Mouse (Mus musculus) mouse embryonic stem cell (cell line): Measurements from ENCODE around the gene Icmt.

ENCODE experiments used
- in situ Hi-C, 2 experiments: fragments of 300-500 bp; cut with MboI; formaldehyde crosslinking; loops; 1 replicate in 1 of 2; 3 replicates in 1 of 2; pipeline ENCODE4 v1.14.3; 2019 to 2020; ENCODE audit warnings: low sequenced_read_pairs in 2 of 2, low pct_unique_long_range_greater_than_20kb in 1 of 2, mixed read lengths in 1 of 2; ENCODE audit not compliant: unreplicated experiment in 1 of 2

Gene Icmt

DNA sequence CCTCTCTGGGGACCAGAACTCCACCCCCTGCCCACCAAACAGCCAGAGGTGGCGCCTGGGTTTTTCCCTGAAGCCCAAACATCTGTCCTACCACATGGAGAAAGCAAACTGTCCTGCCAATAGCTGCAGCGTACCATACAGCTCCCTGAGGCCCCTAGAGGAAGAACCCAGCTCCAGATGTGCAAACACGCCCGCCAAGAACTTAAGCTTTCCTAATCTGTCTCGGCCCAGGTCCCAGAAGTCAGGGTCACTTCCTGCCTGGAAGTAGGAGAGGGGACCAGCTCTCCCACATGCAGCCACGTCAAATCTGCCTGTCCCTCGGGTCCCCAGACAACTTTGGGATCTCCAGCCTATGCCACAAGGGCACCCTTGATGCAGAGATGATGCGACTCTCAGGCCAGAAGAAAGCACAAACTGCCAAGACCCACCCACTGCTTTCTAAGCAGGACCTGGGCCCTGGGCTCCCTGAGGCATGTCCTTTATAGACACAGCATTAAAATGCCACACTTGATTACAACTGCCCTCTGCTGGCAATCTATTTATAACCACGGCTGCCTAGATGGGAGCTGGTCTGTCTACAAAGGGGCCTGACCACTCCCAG, 24.5 kb upstream of the Icmt start:
- in situ Hi-C loops, result no loop called here

GRCm38 (mm10) chr4:152273191-152273590, 23.8 kb upstream of the Icmt start:
- in situ Hi-C loops, result no loop called here

- in situ Hi-C loops, result no loop called here
Measured at GRCm38 (mm10) chr4:152273621-152274236, 23.3 kb upstream of the Icmt start, which contains the start of gene Gpr153. Gene Gpr153 (plus strand): TSS chr4:152274232.

DNA sequence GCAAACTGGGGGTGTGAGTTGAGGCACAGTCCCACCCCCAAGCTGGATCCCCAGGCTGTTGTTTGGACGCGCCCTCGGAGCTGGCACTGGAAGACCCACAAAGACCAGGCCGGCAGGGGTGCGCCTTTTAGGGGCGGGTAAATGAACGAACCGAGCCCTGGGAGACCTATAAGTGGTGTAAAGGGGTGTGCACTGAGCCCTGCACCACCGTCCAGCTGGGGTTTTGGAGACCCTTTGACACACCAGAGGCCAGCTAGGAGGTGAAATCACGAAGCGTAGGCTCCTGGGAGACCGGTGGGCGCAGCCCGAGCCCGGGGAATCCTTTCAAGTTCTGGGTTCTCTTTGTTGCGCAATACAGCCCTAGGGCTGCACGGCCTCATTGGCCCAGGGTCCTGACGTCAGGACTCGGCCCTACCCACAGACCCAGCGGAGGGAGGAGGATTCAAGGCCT, 22.3 kb upstream of the Icmt start:
- in situ Hi-C loops, result no loop called here

GRCm38 (mm10) chr4:152276389-152277347, 20.4 kb upstream of the Icmt start:
- in situ Hi-C loops, result no loop called here

DNA sequence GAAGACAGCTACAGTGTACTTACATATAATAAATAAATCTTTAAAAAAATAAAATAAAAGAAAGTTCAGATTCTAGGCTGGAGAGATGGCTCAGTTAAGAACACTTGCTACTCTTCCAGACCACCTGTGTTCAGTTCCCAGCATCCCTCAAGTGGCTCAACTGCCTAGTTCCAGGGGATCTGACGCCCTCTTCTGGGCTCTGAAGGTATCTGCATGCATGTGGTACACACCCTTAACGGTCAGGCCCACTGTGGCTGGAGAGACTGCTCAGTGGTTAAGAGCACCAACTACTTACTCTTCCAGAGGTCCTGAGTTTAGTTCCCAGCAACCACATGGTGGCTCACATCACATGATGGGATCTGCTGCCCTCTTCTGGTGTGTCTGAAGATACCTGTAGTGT, 19.1 kb upstream of the Icmt start:
- in situ Hi-C loops, result no loop called here

DNA sequence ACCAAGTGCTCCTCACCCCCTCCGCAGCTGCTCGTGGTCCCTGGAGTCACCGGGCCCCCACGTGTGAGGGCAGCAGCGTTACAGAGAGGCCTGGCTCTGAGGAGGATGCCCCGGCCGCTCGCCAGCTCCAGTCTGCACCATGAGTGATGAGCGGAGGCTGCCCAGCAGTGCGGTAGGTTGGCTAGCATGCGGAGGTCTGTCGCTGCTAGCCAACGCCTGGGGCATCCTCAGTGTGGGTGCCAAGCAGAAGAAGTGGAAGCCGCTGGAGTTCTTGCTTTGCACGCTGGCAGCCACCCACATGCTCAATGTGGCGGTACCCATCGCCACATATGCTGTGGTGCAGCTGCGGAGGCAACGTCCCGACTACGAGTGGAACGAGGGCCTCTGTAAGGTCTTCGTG, 18.0 kb upstream of the Icmt start:
- in situ Hi-C loops, result no loop called here

DNA sequence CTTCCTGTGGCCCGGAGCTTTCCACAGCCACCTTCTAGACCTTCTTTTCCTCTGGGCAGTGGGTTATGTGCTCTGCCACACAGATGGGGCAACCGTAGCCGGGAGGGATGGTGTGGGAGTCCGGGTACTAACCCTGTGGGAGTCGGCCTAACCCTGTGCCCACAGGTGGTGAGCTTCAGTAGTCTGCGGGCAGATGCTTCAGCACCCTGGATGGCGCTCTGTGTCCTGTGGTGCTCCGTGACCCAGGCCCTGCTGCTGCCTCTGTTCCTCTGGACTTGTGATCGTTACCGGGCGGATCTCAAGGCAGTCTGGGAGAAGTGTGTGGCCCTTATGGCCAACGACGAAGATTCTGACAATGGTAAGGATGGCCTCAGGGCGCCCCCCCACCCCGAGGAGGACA, 15.4 kb upstream of the Icmt start:
- in situ Hi-C loops, result no loop called here

GRCm38 (mm10) chr4:152282721-152283120, 14.3 kb upstream of the Icmt start:
- in situ Hi-C loops, result no loop called here

- in situ Hi-C loops, result no loop called here
Measured at GRCm38 (mm10) chr4:152283186-152283950, 13.7 kb upstream of the Icmt start.

DNA sequence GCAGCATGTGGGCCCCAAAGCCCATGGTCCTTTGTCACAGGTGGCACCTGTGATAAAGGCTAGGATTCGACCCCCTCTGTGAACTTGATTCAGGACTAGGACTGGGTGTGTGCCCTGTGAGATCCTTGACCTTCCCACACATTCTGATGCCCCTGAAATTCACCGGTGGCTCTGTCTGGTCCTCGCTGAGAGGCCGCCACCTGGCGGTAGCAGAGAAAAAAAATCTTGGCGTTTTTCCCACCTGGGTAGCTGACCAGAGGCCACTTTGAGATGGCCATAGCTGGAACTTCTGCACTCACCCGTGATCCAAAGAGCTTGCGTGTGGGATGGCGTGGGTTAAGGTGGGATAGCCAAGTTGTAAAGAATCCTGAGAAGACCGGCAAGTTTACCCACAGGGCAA, 11.5 kb upstream of the Icmt start:
- in situ Hi-C loops, result loop anchor here in 1 of 2 experiments (5.0 kb wide), 1 partner anchor 113 kb away; no protein-coding TSS in a partner anchor

DNA sequence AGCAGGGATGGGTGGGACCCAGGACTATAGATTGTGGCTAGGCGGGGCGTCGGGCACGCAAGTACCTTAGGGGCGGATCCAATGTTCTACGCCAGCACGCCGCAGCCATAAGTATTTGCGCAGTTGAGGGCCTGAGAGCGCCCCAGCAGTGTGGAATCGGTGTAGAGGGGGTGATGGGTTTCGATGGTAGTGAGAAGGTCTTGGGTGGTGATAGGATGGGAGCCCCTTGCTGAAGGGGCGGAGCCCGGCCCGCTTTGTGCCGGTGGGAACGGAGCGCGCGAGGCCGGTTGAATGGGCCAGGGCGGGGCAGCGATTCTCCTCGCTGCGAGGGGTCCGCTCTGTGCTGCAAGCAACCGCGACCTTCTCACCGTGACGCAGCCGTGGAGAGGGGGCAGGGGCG, 10.8 kb upstream of the Icmt start:
- in situ Hi-C loops, result loop anchor here in 1 of 2 experiments (5.0 kb wide), 1 partner anchor 114 kb away; no protein-coding TSS in a partner anchor

DNA sequence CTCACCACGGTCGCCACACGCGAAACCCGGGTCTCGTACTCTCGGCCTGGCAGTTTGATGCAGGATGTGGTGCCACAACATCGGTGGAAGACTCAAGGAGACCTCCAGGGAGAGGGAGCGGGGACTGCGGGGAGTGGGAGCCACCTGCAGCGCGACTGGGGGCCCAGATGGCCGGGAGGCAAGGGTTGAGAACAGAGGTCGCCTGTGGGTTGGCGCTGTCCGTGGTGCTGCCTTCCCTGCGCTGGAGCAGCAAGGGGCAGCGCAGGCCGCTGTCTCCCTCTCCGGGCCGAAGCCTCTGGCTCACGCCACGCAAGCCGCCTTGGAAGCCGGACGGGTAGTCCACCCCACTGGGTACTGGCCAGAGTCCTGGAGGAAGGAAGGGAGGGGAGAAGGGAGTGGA, 10.1 kb upstream of the Icmt start:
- in situ Hi-C loops, result loop anchor here in 1 of 2 experiments (5.0 kb wide), 1 partner anchor 115 kb away; no protein-coding TSS in a partner anchor

GRCm38 (mm10) chr4:152287317-152288120, 9.5 kb upstream of the Icmt start:
- in situ Hi-C loops, result loop anchor here in 1 of 2 experiments (5.0 kb wide), 1 partner anchor 115 kb away; no protein-coding TSS in a partner anchor

GRCm38 (mm10) chr4:152288398-152288945, 8.6 kb upstream of the Icmt start:
- in situ Hi-C loops, result loop anchor here in 1 of 2 experiments (5.0 kb wide), 1 partner anchor 116 kb away; no protein-coding TSS in a partner anchor

- in situ Hi-C loops, result loop anchor here in 1 of 2 experiments (10.0 kb wide), 1 partner anchor 116 kb away; the partner anchor contains the start of gene Acot7
Measured at GRCm38 (mm10) chr4:152290385-152290784, 6.6 kb upstream of the Icmt start.

DNA sequence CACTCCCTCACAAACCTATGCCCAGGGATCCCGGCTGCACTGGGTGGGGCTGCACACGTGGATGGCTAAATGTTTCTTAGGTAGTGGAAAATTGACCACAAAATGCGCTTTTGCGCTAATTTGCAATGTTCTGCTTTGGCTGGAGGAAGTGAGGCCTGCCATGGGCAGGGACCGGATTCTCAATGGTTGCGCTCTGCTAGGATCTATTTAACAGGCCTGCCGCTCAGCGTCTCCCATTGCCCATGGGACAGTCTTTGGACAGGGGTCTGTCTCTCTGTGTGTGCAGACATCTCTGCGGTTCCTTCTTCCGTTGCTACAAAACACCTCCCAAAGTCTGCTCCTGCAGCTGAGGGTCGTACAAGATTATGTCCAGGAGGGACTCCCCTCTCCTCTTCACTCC, 6.0 kb upstream of the Icmt start:
- in situ Hi-C loops, result loop anchor here in 1 of 2 experiments (10.0 kb wide), 1 partner anchor 116 kb away; the partner anchor contains the start of gene Acot7
